Mouse (Mus musculus) olfactory bulb, adult 2 months (tissue): ENCODE measurements around the gene Sema5a.

Experiments
- CTCF ChIP-seq: fragments of 200-500 bp; IDR thresholded peaks from 2 replicates; pipeline ENCODE4 v1.5.1; 2012; ENCODE audit warnings: low read depth, mild to moderate bottlenecking, low read length, moderate library complexity; ENCODE audit not compliant: insufficient read depth
- POLR2A ChIP-seq: fragments of 200-500 bp; IDR thresholded peaks from 2 replicates; pipeline ENCODE4 v1.6.1; 2012; ENCODE audit warnings: mild to moderate bottlenecking, low read depth, low read length, moderate library complexity; ENCODE audit not compliant: insufficient read depth

DNA sequence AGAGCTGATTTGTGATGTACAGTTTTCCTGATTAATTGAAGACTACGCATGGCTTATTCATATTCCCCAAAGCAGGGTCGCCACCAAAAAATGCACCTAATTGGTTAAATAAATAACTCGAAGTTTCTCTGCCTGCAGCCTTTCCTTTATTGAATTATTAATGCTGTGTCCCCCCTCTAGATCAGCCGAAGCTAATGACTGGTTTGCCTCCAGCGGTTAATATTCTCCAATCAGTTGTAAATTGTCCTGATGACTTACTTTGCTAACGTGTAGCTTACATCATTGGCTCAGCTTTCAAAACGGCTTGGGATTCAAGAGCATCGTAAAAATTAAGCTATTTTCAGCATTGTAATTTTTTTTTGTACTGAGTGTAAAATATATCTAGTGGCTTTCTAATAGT is 66.7 kb downstream of the Sema5a start:
- TF ChIP-seq CTCF (no peak), POLR2A (no peak)
